Mouse (Mus musculus): ENCODE results near the gene Lrmda. TPM values are rescaled to one million over a fixed set of nuclear protein-coding genes. Genes with fewer than 3 reads are reported as not detected.
A peak's percentile ranks its signal among the peaks of the same experiment; 100 is the strongest.

Gene Lrmda
- polyA plus RNA-seq, 1 experiment from 2014 or later = 1.2 TPM

GRCm38 (mm10) chr14:21994061-21994990 is 25.2 kb upstream of the Lrmda start:
- Histone ChIP-seq H3K27me3 (peaks cover 72% of the 10 kb centered on the region), H3K9ac (peak overlapping the region; percentile 69), H3K36me3 (no peaks in the 10 kb centered on the region), H3K4me1 (peaks cover 44% of the 10 kb centered on the region), H3K27ac (peak overlapping the region; percentile 70), H3K4me3 (peak overlapping the region; percentile 52), H3K9me3 (no peaks in the 10 kb centered on the region), H3K4me2 (peak overlapping the region; percentile 77)
- 3% methylated on average over 44 of the region's 44 CpGs for WGBS
- ATAC-seq (ENCODE audit: insufficient number of reproducible peaks, insufficient read depth, low FRiP score, low TSS enrichment, low read depth) = no peak

- peak overlapping the region; percentile 52 for H3K4me3 ChIP-seq
- no peaks in the 10 kb centered on the region for H3K9me3 ChIP-seq
- H3K4me2 ChIP-seq = peak overlapping the region; percentile 77
- peak overlapping the region; percentile 70 for H3K27ac ChIP-seq
- H3K4me1 ChIP-seq = peaks cover 38% of the 10 kb centered on the region
- no peaks in the 10 kb centered on the region for H3K36me3 ChIP-seq
- WGBS = under 1% methylated on average over 36 of the region's 36 CpGs
- H3K27me3 ChIP-seq = peaks cover 63% of the 10 kb centered on the region
- H3K9ac ChIP-seq = peak overlapping the region; percentile 69
- ATAC-seq (ENCODE audit: insufficient number of reproducible peaks, insufficient read depth, low FRiP score, low TSS enrichment, low read depth) = peak; percentile 82
Observed at GRCm38 (mm10) chr14:21995031-21995754, 24.3 kb upstream of the Lrmda start.

GRCm38 (mm10) chr14:21999588-21999987 is 19.9 kb upstream of the Lrmda start:
- no peak for ATAC-seq (ENCODE audit: insufficient number of reproducible peaks, insufficient read depth, low FRiP score, low TSS enrichment, low read depth)

GRCm38 (mm10) chr14:22003231-22003630 is 16.3 kb upstream of the Lrmda start:
- H3K36me3 ChIP-seq = no peaks in the 10 kb centered on the region
- no peaks in the 10 kb centered on the region for H3K9me3 ChIP-seq
- H3K9ac ChIP-seq = no peak overlapping the region
- no peaks in the 10 kb centered on the region for H3K4me1 ChIP-seq
- H3K27ac ChIP-seq = no peak overlapping the region
- H3K4me3 ChIP-seq = no peak overlapping the region
- no peak for ATAC-seq (ENCODE audit: insufficient number of reproducible peaks, insufficient read depth, low FRiP score, low TSS enrichment, low read depth)
- H3K4me2 ChIP-seq = no peak overlapping the region
- WGBS = 71% methylated on average over 1 of the region's 1 CpGs
- 0 out of 2 replicates have a peak, but pooled peaks cover 4% of the 10 kb centered on the region for H3K27me3 ChIP-seq

More at GRCm38 (mm10) chr14:21999588-21999987, 19.9 kb upstream of the Lrmda start:
- H3K4me2 ChIP-seq = no peak overlapping the region
- WGBS = 85% methylated on average over 4 of the region's 4 CpGs
- H3K27me3 ChIP-seq = peaks cover 27% of the 10 kb centered on the region
- H3K4me1 ChIP-seq = peaks cover 9% of the 10 kb centered on the region
- H3K9ac ChIP-seq = no peak overlapping the region
- H3K27ac ChIP-seq = no peak overlapping the region
- H3K4me3 ChIP-seq = no peak overlapping the region
- H3K9me3 ChIP-seq = no peaks in the 10 kb centered on the region
- H3K36me3 ChIP-seq = no peaks in the 10 kb centered on the region

GRCm38 (mm10) chr14:22003631-22004030 is 15.9 kb upstream of the Lrmda start:
- Histone ChIP-seq H3K27ac (no peak overlapping the region), H3K4me3 (no peak overlapping the region), H3K4me2 (no peak overlapping the region), H3K27me3 (0 out of 2 replicates have a peak, but pooled peaks cover 4% of the 10 kb centered on the region), H3K9me3 (no peaks in the 10 kb centered on the region), H3K36me3 (no peaks in the 10 kb centered on the region), H3K9ac (no peak overlapping the region), H3K4me1 (no peaks in the 10 kb centered on the region)
- no peak for ATAC-seq (ENCODE audit: insufficient number of reproducible peaks, insufficient read depth, low FRiP score, low TSS enrichment, low read depth)
- WGBS = 83% methylated on average over 4 of the region's 4 CpGs

- ATAC-seq (ENCODE audit: insufficient number of reproducible peaks, insufficient read depth, low FRiP score, low TSS enrichment, low read depth) = no peak
- 32% methylated on average over 4 of the region's 4 CpGs for WGBS
Observed at GRCm38 (mm10) chr14:22004943-22005342, 14.6 kb upstream of the Lrmda start.

GRCm38 (mm10) chr14:22007006-22007405 is 12.5 kb upstream of the Lrmda start:
- 73% methylated on average over 6 of the region's 6 CpGs for WGBS
- H3K36me3 ChIP-seq = no peaks in the 10 kb centered on the region
- no peak overlapping the region for H3K9ac ChIP-seq
- no peak overlapping the region for H3K4me2 ChIP-seq
- H3K4me3 ChIP-seq = no peak overlapping the region
- 0 out of 2 replicates have a peak, but pooled peaks cover 4% of the 10 kb centered on the region for H3K27me3 ChIP-seq
- no peak overlapping the region for H3K27ac ChIP-seq
- H3K9me3 ChIP-seq = no peaks in the 10 kb centered on the region
- no peaks in the 10 kb centered on the region for H3K4me1 ChIP-seq
- no peak for ATAC-seq (ENCODE audit: insufficient number of reproducible peaks, insufficient read depth, low FRiP score, low TSS enrichment, low read depth)

More at GRCm38 (mm10) chr14:22004943-22005342, 14.6 kb upstream of the Lrmda start:
- Histone ChIP-seq H3K9ac (no peak overlapping the region), H3K9me3 (no peaks in the 10 kb centered on the region), H3K27me3 (0 out of 2 replicates have a peak, but pooled peaks cover 4% of the 10 kb centered on the region), H3K27ac (no peak overlapping the region), H3K4me3 (no peak overlapping the region), H3K4me2 (no peak overlapping the region), H3K36me3 (no peaks in the 10 kb centered on the region), H3K4me1 (no peaks in the 10 kb centered on the region)

- Histone ChIP-seq H3K27me3 (peaks cover 22% of the 10 kb centered on the region), H3K9me3 (no peaks in the 10 kb centered on the region), H3K9ac (no peak overlapping the region), H3K36me3 (no peaks in the 10 kb centered on the region), H3K4me1 (peaks cover 3% of the 10 kb centered on the region; the same call in 1 of the 2 replicates), H3K27ac (no peak overlapping the region), H3K4me2 (no peak overlapping the region), H3K4me3 (no peak overlapping the region)
- 89% methylated on average over 5 of the region's 5 CpGs for WGBS
- no peak for ATAC-seq (ENCODE audit: insufficient number of reproducible peaks, insufficient read depth, low FRiP score, low TSS enrichment, low read depth)
Observed at GRCm38 (mm10) chr14:22014315-22014714, 5.2 kb upstream of the Lrmda start.

- no peak for ATAC-seq (ENCODE audit: insufficient number of reproducible peaks, insufficient read depth, low FRiP score, low TSS enrichment, low read depth)
- H3K27me3 ChIP-seq = peaks cover 26% of the 10 kb centered on the region
- 56% methylated on average over 4 of the region's 4 CpGs for WGBS
- H3K4me3 ChIP-seq = no peak overlapping the region
- H3K9me3 ChIP-seq = no peaks in the 10 kb centered on the region
- H3K4me2 ChIP-seq = no peak overlapping the region
- H3K9ac ChIP-seq = no peak overlapping the region
- H3K27ac ChIP-seq = no peak overlapping the region
- H3K36me3 ChIP-seq = no peaks in the 10 kb centered on the region
- H3K4me1 ChIP-seq = peaks cover 7% of the 10 kb centered on the region; the same call in 1 of the 2 replicates
Observed at GRCm38 (mm10) chr14:22014781-22015180, 4.7 kb upstream of the Lrmda start.

- H3K27ac ChIP-seq = no peak overlapping the region
- H3K36me3 ChIP-seq = no peaks in the 10 kb centered on the region
- no peak overlapping the region for H3K4me3 ChIP-seq
- H3K9me3 ChIP-seq = no peaks in the 10 kb centered on the region
- WGBS = 57% methylated on average over 5 of the region's 5 CpGs
- peaks cover 11% of the 10 kb centered on the region; the same call in 1 of the 2 replicates for H3K4me1 ChIP-seq
- H3K4me2 ChIP-seq = no peak overlapping the region
- H3K9ac ChIP-seq = no peak overlapping the region
- ATAC-seq (ENCODE audit: insufficient number of reproducible peaks, insufficient read depth, low FRiP score, low TSS enrichment, low read depth) = no peak
- peaks cover 34% of the 10 kb centered on the region for H3K27me3 ChIP-seq
Observed at GRCm38 (mm10) chr14:22017011-22017410, 2.5 kb upstream of the Lrmda start.

GRCm38 (mm10) chr14:22019949-22020845 is 685 bp downstream of the Lrmda start:
- no peaks in the 10 kb centered on the region for H3K9me3 ChIP-seq

More at GRCm38 (mm10) chr14:22019949-22020845, 685 bp downstream of the Lrmda start:
- 35% methylated on average over 12 of the region's 12 CpGs for WGBS
- Histone ChIP-seq H3K36me3 (no peaks in the 10 kb centered on the region), H3K4me2 (peak overlapping the region; percentile 78), H3K4me1 (peaks cover 11% of the 10 kb centered on the region; the same call in 1 of the 2 replicates), H3K9ac (peak overlapping the region; percentile 67; the same call in 1 of the 2 replicates), H3K27ac (no peak overlapping the region), H3K4me3 (peak overlapping the region; percentile 42), H3K27me3 (peaks cover 34% of the 10 kb centered on the region)
- ATAC-seq (ENCODE audit: insufficient number of reproducible peaks, insufficient read depth, low FRiP score, low TSS enrichment, low read depth) = no peak

Measured in embryonic facial prominence, embryonic 13.5 days (tissue).